Mouse (Mus musculus): ENCODE data around the gene Osbpl8. TPM values are rescaled to one million over a fixed set of nuclear protein-coding genes. Genes with fewer than 3 reads are reported as not detected.
A peak's percentile ranks its signal among the peaks of the same experiment; 100 is the strongest.

The Osbpl8 gene
- polyA plus RNA-seq, 1 experiment from 2014 or later = 12.5 TPM

DNA sequence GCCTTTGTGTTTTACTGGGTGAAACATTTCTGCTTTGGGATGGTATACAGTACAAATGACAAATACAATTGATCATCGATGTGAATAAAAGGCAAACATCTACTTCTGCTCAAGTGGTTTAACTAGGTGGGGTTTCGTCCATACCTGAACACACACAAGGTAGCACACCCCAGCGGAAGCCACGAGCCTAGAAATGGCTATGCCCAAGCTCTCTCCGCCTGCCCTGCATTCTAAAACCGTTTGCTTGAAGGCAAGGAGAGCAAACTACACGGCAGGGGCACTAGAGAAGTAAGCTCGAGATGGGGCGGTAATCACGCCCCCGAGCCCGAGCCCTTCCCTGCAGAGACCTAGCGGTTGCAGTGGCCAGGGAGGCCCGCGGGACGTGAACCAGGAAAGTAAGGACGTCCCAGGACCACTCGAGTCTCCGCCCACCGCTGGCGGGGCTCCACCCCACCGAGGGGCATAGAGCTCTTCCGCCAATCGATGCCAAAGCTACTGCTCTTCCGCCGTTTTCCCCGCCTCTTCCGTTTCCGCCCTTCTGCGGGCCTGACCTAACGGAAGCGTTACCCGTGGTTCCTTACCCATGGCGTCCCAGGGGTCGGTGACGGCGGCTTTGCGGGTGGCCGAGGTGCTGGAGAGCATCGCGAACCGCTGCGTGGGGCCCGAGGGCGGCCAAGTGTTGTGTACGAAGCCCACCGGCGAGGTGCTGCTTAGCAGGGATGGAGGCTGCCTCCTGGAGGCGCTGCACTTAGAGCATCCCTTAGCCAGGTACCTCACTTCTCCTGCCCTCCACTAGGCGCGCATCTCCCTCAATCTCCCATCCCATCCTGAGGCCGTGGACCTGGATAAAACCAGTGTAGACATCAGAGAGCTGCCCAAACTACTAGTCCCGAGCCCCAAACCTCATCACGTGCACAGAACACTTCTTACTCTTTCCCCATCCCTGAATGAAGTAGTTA is 133.9 kb downstream of the Osbpl8 start, which contains the start of gene Bbs10:
TSS of gene Bbs10 (plus strand) at position 540 of the 959 bp plus-strand sequence.
- Histone ChIP-seq H3K9ac (ENCODE audit: low read depth, low read length) (peak within 1 kb of the TSS; percentile 86), H3K36me3 (ENCODE audit: control insufficient read depth, insufficient read depth, low read length) (no peaks in the 10 kb centered on the region), H3K27ac (ENCODE audit: low read depth, low read length) (peak within 1 kb of the TSS; percentile 97), H3K4me2 (ENCODE audit: low read length) (peak within 1 kb of the TSS; percentile 85), H3K4me1 (ENCODE audit: control insufficient read depth, insufficient read depth, low read depth, low read length) (peaks cover 4% of the 10 kb centered on the region), H3K9me3 (ENCODE audit: control insufficient read depth, low read length) (no peaks in the 10 kb centered on the region), H3K27me3 (replicated peaks; ENCODE audit: control insufficient read depth, insufficient read depth, low read length) (no peaks in the 10 kb centered on the region), H3K4me3 (ENCODE audit: low read length) (peak within 1 kb of the TSS; percentile 84)
- 1% methylated on average over 53 of the region's 54 CpGs for WGBS
- peak; percentile 100 for ATAC-seq

DNA sequence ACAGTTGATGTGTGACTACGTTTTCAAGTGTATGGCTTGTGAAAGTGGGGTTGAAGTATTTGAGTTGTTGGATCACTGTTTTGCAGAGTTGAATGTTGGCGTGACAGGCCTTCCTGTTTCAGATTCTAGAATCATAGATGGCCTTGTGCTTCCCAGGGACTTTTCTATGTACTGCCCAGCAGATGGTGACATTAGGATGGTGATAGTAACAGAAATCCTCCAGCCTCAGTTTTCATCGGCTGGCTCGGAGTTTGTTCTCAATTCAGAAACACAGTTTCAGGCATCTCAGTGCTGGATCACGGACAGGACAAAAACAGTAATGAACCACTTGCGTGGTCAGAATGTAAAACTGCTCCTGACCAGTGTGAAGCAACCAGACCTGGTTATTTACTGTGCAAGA is 135.0 kb downstream of the Osbpl8 start:
- ATAC-seq = no peak
- 73% methylated on average over 6 of the region's 6 CpGs for WGBS
- Histone ChIP-seq H3K27ac (ENCODE audit: low read depth, low read length) (no peak overlapping the region), H3K4me2 (ENCODE audit: low read length) (no peak overlapping the region), H3K27me3 (replicated peaks; ENCODE audit: control insufficient read depth, insufficient read depth, low read length) (no peaks in the 10 kb centered on the region), H3K4me1 (ENCODE audit: control insufficient read depth, insufficient read depth, low read depth, low read length) (peaks cover 4% of the 10 kb centered on the region), H3K36me3 (ENCODE audit: control insufficient read depth, insufficient read depth, low read length) (no peaks in the 10 kb centered on the region), H3K9ac (ENCODE audit: low read depth, low read length) (no peak overlapping the region), H3K9me3 (ENCODE audit: control insufficient read depth, low read length) (no peaks in the 10 kb centered on the region), H3K4me3 (ENCODE audit: low read length) (no peak overlapping the region)

DNA sequence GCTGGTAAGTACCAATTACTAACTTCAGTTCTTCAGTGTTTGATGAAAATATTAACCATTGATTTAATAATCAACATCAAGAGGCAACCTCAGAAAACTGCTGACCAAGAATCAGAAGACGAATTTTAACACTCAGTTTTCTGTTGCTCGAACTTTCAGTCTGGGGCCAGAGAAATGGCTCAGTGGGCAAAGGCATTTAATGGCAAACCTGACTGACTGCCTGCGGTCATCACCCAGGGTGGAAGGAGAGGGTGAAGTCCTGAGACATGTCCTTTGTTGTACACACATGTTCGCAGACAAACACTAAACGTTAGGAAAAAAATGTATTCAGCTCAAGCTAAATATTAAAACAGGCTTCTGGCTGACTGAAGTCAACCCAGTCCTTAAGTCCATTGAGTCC is 136.5 kb downstream of the Osbpl8 start:
- 96% methylated on average over 5 of the region's 5 CpGs for WGBS
- Histone ChIP-seq H3K27ac (ENCODE audit: low read depth, low read length) (no peak overlapping the region), H3K4me1 (ENCODE audit: control insufficient read depth, insufficient read depth, low read depth, low read length) (peaks cover 4% of the 10 kb centered on the region), H3K27me3 (replicated peaks; ENCODE audit: control insufficient read depth, insufficient read depth, low read length) (no peaks in the 10 kb centered on the region), H3K4me3 (ENCODE audit: low read length) (no peak overlapping the region), H3K9ac (ENCODE audit: low read depth, low read length) (no peak overlapping the region), H3K36me3 (ENCODE audit: control insufficient read depth, insufficient read depth, low read length) (no peaks in the 10 kb centered on the region), H3K9me3 (ENCODE audit: control insufficient read depth, low read length) (no peaks in the 10 kb centered on the region), H3K4me2 (ENCODE audit: low read length) (no peak overlapping the region)
- no peak for ATAC-seq

DNA sequence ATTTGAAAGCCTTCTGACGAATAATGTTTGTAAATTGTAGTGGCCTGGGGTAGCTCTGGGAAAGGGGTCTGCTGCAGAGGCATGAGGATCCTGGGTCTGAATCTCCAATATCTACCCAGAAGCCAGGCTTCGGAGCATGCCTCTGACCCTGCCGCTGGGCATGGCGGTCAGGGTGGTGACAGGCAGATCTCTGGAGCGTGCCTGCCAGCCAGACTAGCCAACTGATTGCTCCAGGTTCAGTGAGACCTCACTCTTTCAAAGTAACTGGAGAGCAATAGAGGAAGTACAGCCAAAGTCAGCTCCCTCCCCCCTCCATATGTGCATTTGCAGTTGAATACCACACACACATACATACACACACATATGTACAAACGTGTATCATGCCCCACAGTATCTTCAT is 137.9 kb downstream of the Osbpl8 start:
- H3K9ac ChIP-seq (ENCODE audit: low read depth, low read length) = no peak overlapping the region
- 85% methylated on average over 6 of the region's 6 CpGs for WGBS
- no peak overlapping the region for H3K27ac ChIP-seq (ENCODE audit: low read depth, low read length)
- no peak for ATAC-seq
- no peak overlapping the region for H3K4me2 ChIP-seq (ENCODE audit: low read length)
- no peaks in the 10 kb centered on the region for H3K9me3 ChIP-seq (ENCODE audit: control insufficient read depth, low read length)
- H3K4me3 ChIP-seq (ENCODE audit: low read length) = no peak overlapping the region
- no peaks in the 10 kb centered on the region for H3K27me3 ChIP-seq (replicated peaks; ENCODE audit: control insufficient read depth, insufficient read depth, low read length)
- H3K36me3 ChIP-seq (ENCODE audit: control insufficient read depth, insufficient read depth, low read length) = no peaks in the 10 kb centered on the region
- H3K4me1 ChIP-seq (ENCODE audit: control insufficient read depth, insufficient read depth, low read depth, low read length) = peaks cover 4% of the 10 kb centered on the region

DNA sequence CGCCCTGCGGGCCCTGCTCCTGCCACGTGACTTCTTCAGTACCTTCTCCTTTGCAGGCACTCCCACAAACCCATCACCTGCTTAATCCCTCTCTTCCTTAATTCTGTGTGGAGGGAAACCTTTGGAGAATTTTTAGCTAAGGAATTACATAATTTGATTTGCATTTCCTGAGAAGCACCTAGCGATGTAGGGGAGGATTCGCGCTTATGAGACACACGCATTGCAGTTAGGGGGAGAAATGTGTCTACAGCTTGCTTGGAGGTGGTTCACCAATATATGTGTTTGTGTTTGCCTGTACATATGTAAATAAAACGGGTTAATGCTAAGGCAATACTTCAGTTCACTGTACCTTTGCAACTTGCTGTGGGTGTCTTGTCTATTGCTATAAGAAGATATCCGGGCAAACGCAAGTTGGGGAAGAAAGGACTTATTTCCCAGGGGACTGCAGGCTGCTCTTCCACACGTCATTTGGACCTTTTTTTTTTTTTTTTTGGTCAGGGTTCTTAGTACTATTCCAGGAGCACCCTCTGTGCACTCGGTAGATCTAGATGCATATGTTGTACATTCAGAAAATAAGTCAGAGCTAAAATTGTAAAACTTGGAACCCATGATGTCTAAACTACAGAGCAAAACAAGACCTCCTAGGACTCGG is 144.4 kb downstream of the Osbpl8 start:
- WGBS = 91% methylated on average over 13 of the region's 13 CpGs
- no peak for ATAC-seq
- no peak overlapping the region for H3K4me3 ChIP-seq (ENCODE audit: low read length)

DNA sequence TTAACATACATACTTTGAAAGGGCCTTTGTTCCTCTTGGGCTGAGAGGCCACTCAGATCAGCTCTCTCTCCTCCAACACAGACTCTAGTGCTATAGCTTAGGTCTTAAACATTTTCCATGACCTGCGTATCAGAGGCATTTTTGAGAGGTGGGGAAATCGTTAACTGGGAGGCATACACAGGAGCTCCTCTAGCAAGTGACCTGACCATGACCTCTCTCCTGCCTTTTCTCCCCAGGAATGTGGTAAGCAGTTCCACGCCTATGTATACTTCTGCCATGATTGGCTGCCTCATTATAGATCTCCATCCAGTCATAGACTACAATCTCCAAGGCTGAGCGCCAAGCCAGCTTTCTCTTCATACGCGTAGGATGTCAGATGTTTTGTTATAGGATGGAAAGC is 148.7 kb downstream of the Osbpl8 start:
- Histone ChIP-seq H3K4me3 (ENCODE audit: low read length) (no peak overlapping the region), H3K4me2 (ENCODE audit: low read length) (no peak overlapping the region), H3K27ac (ENCODE audit: low read depth, low read length) (no peak overlapping the region), H3K9me3 (ENCODE audit: control insufficient read depth, low read length) (no peaks in the 10 kb centered on the region), H3K9ac (ENCODE audit: low read depth, low read length) (no peak overlapping the region), H3K4me1 (ENCODE audit: control insufficient read depth, insufficient read depth, low read depth, low read length) (no peaks in the 10 kb centered on the region), H3K36me3 (ENCODE audit: control insufficient read depth, insufficient read depth, low read length) (no peaks in the 10 kb centered on the region), H3K27me3 (replicated peaks; ENCODE audit: control insufficient read depth, insufficient read depth, low read length) (no peaks in the 10 kb centered on the region)
- WGBS = 85% methylated on average over 6 of the region's 6 CpGs
- ATAC-seq = no peak

More for the DNA sequence above, 144.4 kb downstream of the Osbpl8 start:
- H3K4me1 ChIP-seq (ENCODE audit: control insufficient read depth, insufficient read depth, low read depth, low read length) = no peaks in the 10 kb centered on the region
- H3K27me3 ChIP-seq (replicated peaks; ENCODE audit: control insufficient read depth, insufficient read depth, low read length) = no peaks in the 10 kb centered on the region
- no peak overlapping the region for H3K27ac ChIP-seq (ENCODE audit: low read depth, low read length)
- H3K9me3 ChIP-seq (ENCODE audit: control insufficient read depth, low read length) = no peaks in the 10 kb centered on the region
- H3K36me3 ChIP-seq (ENCODE audit: control insufficient read depth, insufficient read depth, low read length) = no peaks in the 10 kb centered on the region
- H3K4me2 ChIP-seq (ENCODE audit: low read length) = no peak overlapping the region
- H3K9ac ChIP-seq (ENCODE audit: low read depth, low read length) = no peak overlapping the region

DNA sequence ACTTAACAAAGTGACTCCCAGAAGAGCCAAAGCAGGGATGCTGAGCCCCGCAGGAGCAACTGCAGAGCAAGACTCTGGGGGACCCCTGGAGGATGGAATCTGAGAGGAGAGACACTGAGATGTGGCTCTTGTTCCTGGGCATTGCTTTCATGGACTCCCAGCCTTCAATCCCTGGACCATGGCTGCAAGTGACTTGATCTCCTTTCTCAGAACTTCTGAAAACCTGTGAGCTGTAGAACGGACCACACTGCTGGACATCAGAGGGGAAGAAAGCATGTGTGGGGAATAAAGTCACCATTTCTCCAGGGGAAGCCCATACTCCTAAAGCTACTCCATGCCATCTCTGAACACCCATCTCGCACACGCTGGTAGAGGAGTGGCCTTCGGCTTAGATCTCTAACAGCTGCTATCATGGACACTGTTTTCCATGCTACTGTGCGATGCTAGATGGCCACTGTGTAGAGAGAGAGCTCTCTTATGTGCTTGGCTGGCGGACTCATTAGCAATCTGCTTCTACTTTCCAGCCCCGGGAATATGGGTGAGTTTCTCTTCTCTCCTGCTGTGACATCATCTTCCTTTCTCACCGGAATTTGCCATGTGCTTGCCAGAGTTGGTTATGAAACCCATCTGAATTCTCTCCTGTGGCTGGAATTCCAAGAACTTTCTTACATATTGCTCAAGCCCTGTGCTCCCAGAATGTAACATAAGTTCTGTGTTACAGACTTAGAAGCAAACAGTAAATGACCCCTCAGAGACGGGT is 150.3 kb downstream of the Osbpl8 start:
- H3K4me1 ChIP-seq (ENCODE audit: control insufficient read depth, insufficient read depth, low read depth, low read length) = no peaks in the 10 kb centered on the region
- no peak overlapping the region for H3K27ac ChIP-seq (ENCODE audit: low read depth, low read length)
- no peaks in the 10 kb centered on the region for H3K27me3 ChIP-seq (replicated peaks; ENCODE audit: control insufficient read depth, insufficient read depth, low read length)
- H3K4me2 ChIP-seq (ENCODE audit: low read length) = no peak overlapping the region
- H3K9ac ChIP-seq (ENCODE audit: low read depth, low read length) = no peak overlapping the region
- WGBS = 82% methylated on average over 10 of the region's 10 CpGs
- no peaks in the 10 kb centered on the region for H3K9me3 ChIP-seq (ENCODE audit: control insufficient read depth, low read length)
- no peaks in the 10 kb centered on the region for H3K36me3 ChIP-seq (ENCODE audit: control insufficient read depth, insufficient read depth, low read length)
- ATAC-seq = no peak
- H3K4me3 ChIP-seq (ENCODE audit: low read length) = no peak overlapping the region

DNA sequence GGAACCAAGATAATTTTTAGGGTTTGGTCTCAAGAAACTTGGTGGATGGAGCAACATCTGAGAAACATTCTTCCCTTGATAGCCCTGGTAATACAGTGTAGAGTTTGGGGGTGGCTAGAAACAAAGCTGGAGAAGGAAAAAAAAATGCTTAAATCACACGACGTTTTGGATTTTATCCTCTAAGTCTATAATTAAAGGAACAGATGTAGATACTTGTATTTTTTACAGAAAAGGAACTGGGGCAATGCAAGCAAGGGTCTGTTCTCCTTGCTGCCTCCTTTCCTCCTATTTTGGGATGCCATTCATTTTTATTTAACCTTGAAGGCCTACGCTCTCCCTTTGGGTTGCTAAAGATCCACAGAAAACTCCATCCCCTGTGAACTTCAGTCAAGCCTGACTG is 151.4 kb downstream of the Osbpl8 start:
- H3K4me1 ChIP-seq (ENCODE audit: control insufficient read depth, insufficient read depth, low read depth, low read length) = no peaks in the 10 kb centered on the region
- no peak for ATAC-seq
- H3K9me3 ChIP-seq (ENCODE audit: control insufficient read depth, low read length) = no peaks in the 10 kb centered on the region
- no peak overlapping the region for H3K4me3 ChIP-seq (ENCODE audit: low read length)
- WGBS = 87% methylated on average over 3 of the region's 3 CpGs
- no peaks in the 10 kb centered on the region for H3K27me3 ChIP-seq (replicated peaks; ENCODE audit: control insufficient read depth, insufficient read depth, low read length)
- H3K27ac ChIP-seq (ENCODE audit: low read depth, low read length) = no peak overlapping the region
- no peak overlapping the region for H3K9ac ChIP-seq (ENCODE audit: low read depth, low read length)
- no peaks in the 10 kb centered on the region for H3K36me3 ChIP-seq (ENCODE audit: control insufficient read depth, insufficient read depth, low read length)
- H3K4me2 ChIP-seq (ENCODE audit: low read length) = no peak overlapping the region

DNA sequence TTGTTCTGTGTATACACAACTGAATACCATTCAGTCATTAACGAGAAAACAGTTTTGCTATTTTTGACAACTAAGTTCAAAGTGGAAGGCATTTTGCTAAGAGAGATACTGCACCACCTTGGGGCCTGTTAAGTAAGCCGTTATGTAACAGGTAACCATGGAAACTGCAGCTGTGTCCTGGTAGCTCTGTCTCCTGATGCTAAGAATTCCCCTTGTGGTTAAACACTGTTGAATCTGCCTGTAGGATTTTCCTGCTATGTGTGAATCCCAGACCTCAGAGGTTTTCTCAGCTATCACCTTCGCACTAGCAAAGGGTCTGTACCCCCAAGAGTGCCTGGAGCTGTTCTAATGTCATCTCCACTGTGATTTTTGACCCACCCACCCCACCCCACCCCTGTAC is 153.5 kb downstream of the Osbpl8 start:
- Histone ChIP-seq H3K4me1 (ENCODE audit: control insufficient read depth, insufficient read depth, low read depth, low read length) (no peaks in the 10 kb centered on the region), H3K36me3 (ENCODE audit: control insufficient read depth, insufficient read depth, low read length) (no peaks in the 10 kb centered on the region), H3K27ac (ENCODE audit: low read depth, low read length) (no peak overlapping the region), H3K9me3 (ENCODE audit: control insufficient read depth, low read length) (no peaks in the 10 kb centered on the region), H3K9ac (ENCODE audit: low read depth, low read length) (no peak overlapping the region), H3K4me2 (ENCODE audit: low read length) (no peak overlapping the region), H3K27me3 (replicated peaks; ENCODE audit: control insufficient read depth, insufficient read depth, low read length) (no peaks in the 10 kb centered on the region), H3K4me3 (ENCODE audit: low read length) (no peak overlapping the region)
- peak; percentile 58; the same call in 1 of the 2 replicates for ATAC-seq
- WGBS = 58% methylated on average over 3 of the region's 3 CpGs
